Mouse (Mus musculus) G1E (cell line): ENCODE measurements around the gene Pask. TPM values are rescaled to one million over a fixed set of nuclear protein-coding genes. Genes with fewer than 3 reads are reported as not detected.
A peak's percentile ranks its signal among the peaks of the same experiment; 100 is the strongest.

Source experiments
- ATAC-seq: 2 replicates; pipeline ENCODE4 v1.8.0; 2016; ENCODE audit warnings: mild to moderate bottlenecking; ENCODE audit not compliant: insufficient number of reproducible peaks, poor library complexity, low FRiP score, severe bottlenecking; ENCODE audit errors: extremely low read depth
- DNase-seq: peaks from one replicate; pipeline ENCODE4 v3.0.0; 2012; ENCODE audit warnings: low spot score
- H3K27me3 ChIP-seq: 2 replicates; pipeline ENCODE4 v1.6.1; 2012; ENCODE audit warnings: mild to moderate bottlenecking, low read length, inconsistent platforms; ENCODE audit not compliant: insufficient read depth
- H3K36me3 ChIP-seq: replicated peaks from 2 replicates; pipeline ENCODE3; 2012; ENCODE audit warnings: mild to moderate bottlenecking, inconsistent platforms
- H3K4me1 ChIP-seq: 2 replicates; pipeline ENCODE4 v1.6.1; 2012; ENCODE audit warnings: low read depth, low read length, inconsistent platforms, mixed read lengths; ENCODE audit not compliant: insufficient read depth
- H3K4me3 ChIP-seq: 2 replicates; pipeline ENCODE4 v1.5.1; 2012; ENCODE audit warnings: low read depth, mild to moderate bottlenecking, inconsistent platforms, low read length, moderate library complexity, mixed read lengths
- H3K9me3 ChIP-seq: replicated peaks from 2 replicates; pipeline ENCODE4 v1.6.1; 2012; ENCODE audit warnings: inconsistent platforms
- CTCF ChIP-seq: IDR thresholded peaks from 2 replicates; pipeline ENCODE4 v1.5.1; 2012; ENCODE audit warnings: low read depth, low read length, inconsistent platforms, mixed read lengths
- GATA1 ChIP-seq: IDR thresholded peaks from 2 replicates; pipeline ENCODE4 v1.6.1; 2012; ENCODE audit warnings: borderline replicate concordance, low read length, inconsistent platforms, mixed read lengths
- GATA2 ChIP-seq: IDR thresholded peaks from 2 replicates; pipeline ENCODE4 v1.6.1; 2012; ENCODE audit warnings: low read depth, low read length, inconsistent platforms, borderline replicate concordance
- POLR2AphosphoS5 ChIP-seq: IDR thresholded peaks from 2 replicates; pipeline ENCODE4 v1.6.1; 2012; ENCODE audit warnings: low read depth, low read length, inconsistent platforms; ENCODE audit not compliant: insufficient replicate concordance
- TAL1 ChIP-seq: conservative IDR thresholded peaks from 2 replicates; pipeline ENCODE4 v1.6.1; 2012; ENCODE audit warnings: low read depth, low read length, inconsistent platforms, mixed read lengths
- polyA plus RNA-seq: library from polyadenylated mRNA; stranded (reverse); fragments of >175 nt; gene quantifications from 2 replicates; pipeline ENCODE4 v1.2.3, GENCODE M21; 2012
- total RNA-seq, 2 experiments: library from RNA; stranded (forward) in 1 of 2; stranded (reverse) in 1 of 2; fragments of 200-1000 nt in 1 of 2; fragments of >200 nt in 1 of 2; fragmentation: Nextera tagmentation in 1 of 2; gene quantifications; 2 replicates each; pipeline ENCODE4 v1.2.3; 2014 to 2017

Pask gene
- total and polyA plus RNA-seq, 3 experiments, result 10.0 to 29.6 (median 25.1) TPM

DNA sequence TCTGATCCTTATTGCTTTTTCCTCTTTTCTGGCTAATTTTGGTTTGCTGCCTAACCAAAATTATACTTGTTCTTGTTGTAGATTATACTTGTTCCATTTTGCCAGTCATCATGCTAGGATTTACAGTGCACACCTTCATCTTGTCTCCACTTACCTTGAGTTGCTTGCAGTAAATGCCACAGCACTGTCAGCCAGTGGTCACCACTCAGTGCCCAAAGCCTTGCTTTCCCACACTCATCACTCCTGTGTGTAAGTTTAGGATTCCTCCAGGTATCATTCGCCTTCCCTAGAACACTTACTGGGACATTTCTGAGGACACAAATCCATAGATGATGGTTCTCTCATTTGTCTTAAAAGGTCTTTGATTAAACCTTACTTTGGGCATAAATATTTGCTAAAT is 51.7 kb downstream of the Pask start:
- Histone ChIP-seq H3K4me1 (no peaks in the 10 kb centered on the region), H3K36me3 (peaks cover 12% of the 10 kb centered on the region), H3K27me3 (peaks cover 11% of the 10 kb centered on the region), H3K4me3 (no peak overlapping the region), H3K9me3 (no peaks in the 10 kb centered on the region)
- ATAC-seq, result no peak
- no peak for TF ChIP-seq GATA1
- no peak for TF ChIP-seq TAL1
- no peak for TF ChIP-seq POLR2AphosphoS5
- no peak for TF ChIP-seq GATA2
- TF ChIP-seq CTCF, result no peak
- DNase-seq, result no peak

GRCm38 (mm10) chr1:93290956-93291355 is 52.3 kb downstream of the Pask start:
- no peak overlapping the region for H3K4me3 ChIP-seq

GRCm38 (mm10) chr1:93289678-93290214 is 53.5 kb downstream of the Pask start:
- Histone ChIP-seq H3K36me3 (no peaks in the 10 kb centered on the region), H3K9me3 (no peaks in the 10 kb centered on the region), H3K4me3 (no peak overlapping the region), H3K4me1 (no peaks in the 10 kb centered on the region), H3K27me3 (peaks cover 18% of the 10 kb centered on the region)
- ATAC-seq (no peak), DNase-seq (no peak)
- no peak for TF ChIP-seq POLR2AphosphoS5
- no peak for TF ChIP-seq TAL1
- no peak for TF ChIP-seq GATA1
- no peak for TF ChIP-seq CTCF
- TF ChIP-seq GATA2, result no peak

More at GRCm38 (mm10) chr1:93290956-93291355, 52.3 kb downstream of the Pask start:
- Histone ChIP-seq H3K9me3 (no peaks in the 10 kb centered on the region), H3K27me3 (peaks cover 12% of the 10 kb centered on the region), H3K4me1 (no peaks in the 10 kb centered on the region), H3K36me3 (peaks cover 6% of the 10 kb centered on the region)
- DNase-seq (no peak), ATAC-seq (no peak)
- no peak for TF ChIP-seq POLR2AphosphoS5
- TF ChIP-seq CTCF, result no peak
- no peak for TF ChIP-seq GATA1
- no peak for TF ChIP-seq TAL1

GRCm38 (mm10) chr1:93277041-93277440 is 66.2 kb downstream of the Pask start:
- Histone ChIP-seq H3K9me3 (no peaks in the 10 kb centered on the region), H3K27me3 (peaks cover 2% of the 10 kb centered on the region; the same call in 1 of the 2 replicates), H3K36me3 (no peaks in the 10 kb centered on the region), H3K4me3 (no peak overlapping the region), H3K4me1 (peaks cover 2% of the 10 kb centered on the region; the same call in 1 of the 2 replicates)
- ATAC-seq (no peak), DNase-seq (no peak)
- TF ChIP-seq GATA1 (no peak), TAL1 (no peak), CTCF (no peak), GATA2 (no peak)

DNA sequence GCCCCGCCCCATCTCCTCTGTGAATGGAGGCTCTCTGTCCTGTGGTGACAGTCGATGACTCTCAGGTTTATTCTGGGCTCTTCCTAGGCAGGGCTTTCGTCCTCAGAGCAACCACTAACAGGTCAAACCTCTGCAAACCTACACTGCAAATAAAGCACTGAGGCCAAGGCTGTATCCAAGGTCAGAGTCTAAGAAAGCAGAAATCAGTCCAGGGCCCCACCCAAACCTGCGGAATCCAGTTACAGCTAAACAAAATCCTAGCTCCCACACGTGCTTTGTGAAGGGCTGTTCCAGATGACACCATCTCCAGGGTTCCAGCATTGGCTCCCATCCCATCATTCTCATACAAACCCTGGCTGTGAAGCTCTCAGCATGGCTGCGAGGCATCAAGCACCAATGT is 67.7 kb downstream of the Pask start:
- DNase-seq, result no peak

DNA sequence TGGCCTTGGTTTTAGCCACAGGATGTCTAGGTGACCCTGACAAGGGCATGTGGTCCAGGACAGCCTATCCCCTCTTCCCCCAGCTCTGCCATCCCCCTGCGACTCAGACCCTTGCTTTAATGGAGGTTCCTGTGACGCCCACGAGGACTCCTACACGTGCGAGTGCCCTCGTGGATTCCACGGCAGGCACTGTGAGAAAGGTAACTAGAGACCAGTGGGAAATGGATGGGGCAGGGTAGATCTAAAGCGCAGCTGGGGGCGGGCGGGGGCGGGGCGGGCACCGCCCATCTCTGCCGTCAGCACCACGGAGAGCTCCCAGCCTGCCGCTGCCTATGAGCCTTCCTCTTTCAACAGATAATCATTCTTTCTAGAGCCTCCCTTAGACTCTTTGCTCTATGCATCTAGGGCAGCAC is 70.9 kb downstream of the Pask start:
- peaks cover 2% of the 10 kb centered on the region; the same call in 1 of the 2 replicates for H3K4me1 ChIP-seq
- H3K27me3 ChIP-seq, result peaks cover 2% of the 10 kb centered on the region; the same call in 1 of the 2 replicates
- no peaks in the 10 kb centered on the region for H3K36me3 ChIP-seq
- ATAC-seq, result peak; percentile 70
- H3K9me3 ChIP-seq, result no peaks in the 10 kb centered on the region
- H3K4me3 ChIP-seq, result no peak overlapping the region
- TF ChIP-seq CTCF (no peak), POLR2AphosphoS5 (no peak), GATA2 (no peak), GATA1 (no peak), TAL1 (no peak)
- peak; percentile 90 for DNase-seq

More for the DNA sequence above, 67.7 kb downstream of the Pask start:
- Histone ChIP-seq H3K27me3 (peaks cover 2% of the 10 kb centered on the region; the same call in 1 of the 2 replicates), H3K4me1 (peaks cover 2% of the 10 kb centered on the region; the same call in 1 of the 2 replicates), H3K9me3 (no peaks in the 10 kb centered on the region), H3K4me3 (no peak overlapping the region), H3K36me3 (no peaks in the 10 kb centered on the region)
- ATAC-seq, result no peak
- TF ChIP-seq TAL1 (no peak), CTCF (no peak), POLR2AphosphoS5 (no peak), GATA2 (no peak), GATA1 (no peak)
